Mouse (Mus musculus): ENCODE data around the gene Gnb1l. TPM values are rescaled to one million over a fixed set of nuclear protein-coding genes. Genes with fewer than 3 reads are reported as not detected.

The Gnb1l gene
- polyA plus RNA-seq, 1 experiment from 2014 or later: 12.9 TPM

DNA sequence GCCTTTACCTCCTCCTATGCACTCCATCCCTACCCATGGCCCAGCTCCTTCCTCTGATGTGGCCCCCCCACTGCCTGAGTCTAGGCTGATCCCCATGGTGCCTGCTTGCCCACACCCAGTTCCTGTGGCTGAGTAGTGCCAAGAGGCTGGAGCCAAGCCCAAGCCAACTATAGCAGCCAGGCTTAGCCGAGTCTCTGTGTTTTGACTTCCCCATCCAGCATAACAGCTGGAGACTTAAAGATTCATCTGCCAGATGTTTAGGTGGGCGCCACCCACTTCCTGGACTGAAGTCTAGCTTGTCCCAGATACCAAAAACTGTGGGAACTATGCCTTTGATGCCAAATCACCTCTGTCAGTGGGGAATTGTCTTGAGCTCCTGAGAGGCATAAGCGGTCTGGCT, 34.2 kb upstream of the Gnb1l start:
- Histone ChIP-seq H3K36me3 (peaks cover 6% of the 10 kb centered on the region), H3K9me3 (no peaks in the 10 kb centered on the region), H3K27me3 (0 out of 2 replicates have a peak, but pooled peaks cover 4% of the 10 kb centered on the region), H3K4me2 (replicated peaks) (no peak overlapping the region), H3K27ac (no peak overlapping the region), H3K4me1 (replicated peaks) (peaks cover 21% of the 10 kb centered on the region), H3K4me3 (replicated peaks) (no peak overlapping the region), H3K9ac (replicated peaks) (no peak overlapping the region)
- ATAC-seq: no peak
- WGBS: 87% methylated on average over 3 of the region's 3 CpGs

DNA sequence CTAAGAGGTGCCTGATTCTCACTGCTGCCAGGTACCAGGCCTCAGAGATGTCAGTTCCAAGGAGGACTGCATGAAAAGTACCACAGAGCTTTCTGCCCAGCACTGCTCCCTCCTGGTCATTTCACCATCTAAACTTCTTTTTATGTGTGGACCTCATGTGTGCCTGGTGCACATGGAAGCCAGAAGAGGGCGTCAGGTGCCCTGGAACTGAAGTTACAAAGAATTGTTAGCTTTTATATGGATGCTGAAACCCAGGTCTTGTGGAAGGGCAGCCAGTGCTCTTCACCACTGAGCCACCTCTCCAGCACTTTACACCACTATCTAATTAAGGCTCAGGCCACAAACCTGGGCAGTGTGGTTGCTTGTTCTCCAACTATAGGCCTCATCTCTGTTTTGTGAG, 27.7 kb upstream of the Gnb1l start:
- Histone ChIP-seq H3K4me1 (replicated peaks) (no peaks in the 10 kb centered on the region), H3K4me3 (replicated peaks) (no peak overlapping the region), H3K9me3 (no peaks in the 10 kb centered on the region), H3K9ac (replicated peaks) (no peak overlapping the region), H3K4me2 (replicated peaks) (no peak overlapping the region), H3K27ac (no peak overlapping the region), H3K36me3 (peaks cover 28% of the 10 kb centered on the region), H3K27me3 (no peaks in the 10 kb centered on the region)
- no peak for ATAC-seq
- WGBS: 42% methylated on average over 1 of the region's 1 CpGs

DNA sequence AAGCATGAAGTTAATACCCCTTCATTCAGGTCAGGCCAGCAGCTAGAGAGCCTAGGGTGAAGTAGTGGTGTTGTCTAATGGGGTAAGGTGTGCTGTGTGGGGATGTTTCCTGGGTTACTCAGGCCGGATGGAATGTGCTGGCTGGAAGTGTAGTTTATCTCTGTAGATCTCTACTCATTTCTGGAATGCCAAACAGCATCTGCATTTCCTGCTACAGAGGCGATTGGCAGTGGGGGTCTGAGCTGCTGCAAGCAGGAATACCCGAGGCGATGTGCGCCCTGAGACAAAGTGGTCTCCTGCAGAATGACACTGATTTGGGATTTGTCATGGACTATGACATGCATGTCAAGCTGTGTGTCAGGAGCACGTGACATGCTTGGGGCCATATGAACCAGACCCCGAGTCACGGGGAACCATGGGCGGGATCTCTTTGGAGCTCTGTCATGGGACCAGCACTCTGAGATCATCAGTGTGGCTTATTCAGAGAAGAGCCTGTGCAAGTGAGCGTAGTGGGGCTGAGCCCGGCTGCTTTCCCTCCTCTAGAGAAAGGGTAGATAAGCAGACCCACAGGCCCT, 27.0 kb upstream of the Gnb1l start:
- WGBS: 78% methylated on average over 11 of the region's 11 CpGs
- Histone ChIP-seq H3K4me3 (replicated peaks) (no peak overlapping the region), H3K4me2 (replicated peaks) (no peak overlapping the region), H3K36me3 (peaks cover 33% of the 10 kb centered on the region), H3K27me3 (no peaks in the 10 kb centered on the region), H3K9me3 (no peaks in the 10 kb centered on the region), H3K4me1 (replicated peaks) (no peaks in the 10 kb centered on the region), H3K27ac (no peak overlapping the region), H3K9ac (replicated peaks) (no peak overlapping the region)
- no peak for ATAC-seq

DNA sequence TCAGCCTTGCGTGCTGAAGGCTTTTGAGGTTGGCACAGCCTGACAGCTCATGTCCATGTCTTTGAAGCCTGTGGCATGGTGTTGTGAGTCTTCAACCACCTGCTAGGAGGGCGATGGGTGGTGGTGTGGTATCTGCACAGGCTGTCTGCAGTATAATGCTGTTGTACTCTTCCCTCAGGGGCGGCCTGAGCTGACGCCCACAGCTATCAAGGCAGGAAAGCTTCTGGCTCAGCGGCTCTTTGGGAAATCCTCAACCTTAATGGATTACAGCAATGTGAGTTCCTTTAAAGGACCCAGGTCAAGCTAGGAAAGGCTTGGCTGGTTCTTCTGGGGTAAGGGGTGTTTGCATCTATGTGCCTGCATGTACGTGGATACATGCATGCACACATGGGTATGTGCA, 26.5 kb upstream of the Gnb1l start:
- Histone ChIP-seq H3K4me3 (replicated peaks) (no peak overlapping the region), H3K36me3 (peaks cover 33% of the 10 kb centered on the region), H3K27me3 (no peaks in the 10 kb centered on the region), H3K27ac (no peak overlapping the region), H3K9me3 (no peaks in the 10 kb centered on the region), H3K9ac (replicated peaks) (no peak overlapping the region), H3K4me1 (replicated peaks) (no peaks in the 10 kb centered on the region), H3K4me2 (replicated peaks) (no peak overlapping the region)
- no peak for ATAC-seq
- 77% methylated on average over 6 of the region's 6 CpGs for WGBS

DNA sequence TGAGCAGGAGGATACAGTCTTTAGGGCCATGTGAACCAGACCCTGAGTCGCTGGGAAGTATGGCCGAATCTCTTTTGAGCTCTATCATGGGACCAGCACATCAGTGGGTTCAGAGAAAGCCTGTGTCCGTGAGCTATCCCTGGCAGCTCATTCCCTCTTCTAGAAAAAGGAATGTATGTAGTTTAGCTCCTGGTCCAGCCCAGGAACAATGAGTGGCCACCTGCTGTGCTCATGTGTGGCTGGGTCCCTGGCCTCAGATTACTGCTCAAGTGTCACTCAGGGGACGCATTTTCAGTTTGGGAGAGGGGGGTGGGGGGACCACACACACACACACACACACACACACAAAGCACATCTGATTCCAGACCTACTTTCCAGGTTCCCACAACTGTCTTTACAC, 26.1 kb upstream of the Gnb1l start:
- Histone ChIP-seq H3K9ac (replicated peaks) (no peak overlapping the region), H3K36me3 (peaks cover 34% of the 10 kb centered on the region), H3K4me1 (replicated peaks) (no peaks in the 10 kb centered on the region), H3K4me2 (replicated peaks) (no peak overlapping the region), H3K27me3 (no peaks in the 10 kb centered on the region), H3K4me3 (replicated peaks) (no peak overlapping the region), H3K9me3 (no peaks in the 10 kb centered on the region), H3K27ac (no peak overlapping the region)
- WGBS: 60% methylated on average over 4 of the region's 4 CpGs
- ATAC-seq: no peak

DNA sequence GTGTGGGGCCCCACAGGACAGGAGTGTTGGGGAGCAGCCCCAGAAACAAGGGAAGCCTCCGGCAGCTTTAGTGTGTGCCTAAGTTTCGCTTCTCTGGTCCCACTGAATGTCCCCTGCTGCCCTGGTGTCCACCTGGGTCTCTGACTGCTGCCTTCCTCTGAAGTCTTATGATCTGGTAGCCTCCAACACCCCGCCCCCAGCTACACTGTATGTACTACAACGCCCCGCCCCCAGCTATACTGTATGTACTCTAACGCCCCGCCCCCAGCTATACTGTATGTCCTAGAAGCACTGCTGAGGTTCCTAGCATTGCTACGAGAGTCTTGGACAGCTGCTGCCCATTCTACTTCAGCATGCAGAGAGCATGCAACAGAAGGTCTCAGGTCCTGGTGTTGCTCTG, 25.5 kb upstream of the Gnb1l start:
- WGBS: 96% methylated on average over 8 of the region's 8 CpGs
- Histone ChIP-seq H3K4me3 (replicated peaks) (no peak overlapping the region), H3K27ac (no peak overlapping the region), H3K27me3 (no peaks in the 10 kb centered on the region), H3K4me2 (replicated peaks) (no peak overlapping the region), H3K36me3 (peaks cover 39% of the 10 kb centered on the region), H3K9me3 (no peaks in the 10 kb centered on the region), H3K4me1 (replicated peaks) (no peaks in the 10 kb centered on the region), H3K9ac (replicated peaks) (no peak overlapping the region)
- ATAC-seq: no peak

DNA sequence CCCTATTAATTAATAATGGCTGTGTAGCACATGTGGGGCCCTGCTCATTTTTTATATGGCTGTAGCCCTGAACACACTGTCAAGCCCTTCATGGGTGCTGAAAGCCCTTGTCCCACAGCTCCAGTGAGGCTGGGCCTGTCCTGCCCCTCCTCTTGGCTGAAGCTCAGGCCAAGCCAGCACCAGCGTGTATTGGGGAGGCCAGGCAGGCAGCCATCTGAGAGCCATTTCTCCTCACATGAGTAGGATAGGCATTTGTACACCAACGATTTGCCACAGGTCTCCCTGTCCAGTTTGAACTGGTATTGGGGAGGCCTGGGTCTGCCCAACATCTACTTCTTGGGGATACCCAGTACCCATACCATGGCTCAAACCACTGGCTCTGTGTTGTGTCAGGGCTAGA, 24.5 kb upstream of the Gnb1l start:
- H3K9me3 ChIP-seq: no peaks in the 10 kb centered on the region
- ATAC-seq: no peak
- no peak overlapping the region for H3K27ac ChIP-seq
- H3K4me3 ChIP-seq (replicated peaks): no peak overlapping the region
- H3K4me2 ChIP-seq (replicated peaks): no peak overlapping the region
- H3K4me1 ChIP-seq (replicated peaks): no peaks in the 10 kb centered on the region
- peaks cover 38% of the 10 kb centered on the region for H3K36me3 ChIP-seq
- 91% methylated on average over 2 of the region's 2 CpGs for WGBS
- no peak overlapping the region for H3K9ac ChIP-seq (replicated peaks)
- no peaks in the 10 kb centered on the region for H3K27me3 ChIP-seq

DNA sequence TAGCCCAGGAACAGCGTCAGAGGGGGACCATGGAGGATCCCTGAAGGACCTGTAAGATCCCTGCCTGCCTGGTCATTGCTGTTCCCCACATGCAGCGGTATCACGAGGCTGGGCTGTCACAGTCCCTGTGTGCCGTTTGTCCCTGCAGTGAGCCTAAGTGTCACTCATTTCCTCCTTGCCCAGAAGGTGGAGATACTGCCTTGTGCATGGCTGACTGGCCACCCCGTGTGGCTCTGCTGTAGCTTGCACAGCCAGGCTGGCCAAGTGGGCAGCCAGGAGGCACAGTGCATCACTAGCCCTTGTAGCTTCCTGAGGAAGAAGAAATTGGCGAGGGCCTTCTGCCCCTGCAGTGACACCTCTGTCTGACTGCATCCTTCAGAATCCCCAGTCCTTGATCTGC, 20.5 kb upstream of the Gnb1l start:
- WGBS: 69% methylated on average over 6 of the region's 6 CpGs

DNA sequence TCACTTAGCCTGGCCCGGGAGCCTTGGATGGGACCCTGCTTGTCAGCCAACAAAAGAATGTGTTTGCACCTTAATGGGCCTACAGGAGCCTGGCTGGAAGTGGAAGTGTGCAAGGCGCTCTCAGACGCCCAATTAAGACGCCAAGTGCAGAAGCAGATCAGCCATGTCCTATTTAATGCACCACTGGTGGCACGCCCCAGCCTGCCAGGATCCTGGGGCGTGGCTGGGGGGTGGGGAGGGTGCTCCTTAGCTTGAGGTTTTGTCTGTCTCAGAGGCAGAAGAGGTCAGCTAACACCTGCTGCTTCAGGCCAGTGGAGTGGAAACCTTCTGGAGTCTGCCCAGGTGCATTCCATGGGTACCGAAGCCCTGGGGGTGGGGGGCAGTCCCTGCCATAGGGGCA, 18.8 kb upstream of the Gnb1l start:
- Histone ChIP-seq H3K9ac (replicated peaks) (no peak overlapping the region), H3K27ac (no peak overlapping the region), H3K4me3 (replicated peaks) (no peak overlapping the region), H3K27me3 (no peaks in the 10 kb centered on the region), H3K9me3 (no peaks in the 10 kb centered on the region), H3K4me1 (replicated peaks) (peaks cover 12% of the 10 kb centered on the region), H3K4me2 (replicated peaks) (no peak overlapping the region), H3K36me3 (peaks cover 18% of the 10 kb centered on the region)
- no peak for ATAC-seq
- WGBS: 24% methylated on average over 7 of the region's 7 CpGs

More for the DNA sequence above, 20.5 kb upstream of the Gnb1l start:
- H3K9me3 ChIP-seq: no peaks in the 10 kb centered on the region
- H3K27me3 ChIP-seq: no peaks in the 10 kb centered on the region
- no peak overlapping the region for H3K4me2 ChIP-seq (replicated peaks)
- no peak overlapping the region for H3K9ac ChIP-seq (replicated peaks)
- no peak overlapping the region for H3K4me3 ChIP-seq (replicated peaks)
- no peak overlapping the region for H3K27ac ChIP-seq
- no peak for ATAC-seq
- no peaks in the 10 kb centered on the region; the same call in 1 of the 2 replicates for H3K4me1 ChIP-seq (replicated peaks)
- peaks cover 20% of the 10 kb centered on the region for H3K36me3 ChIP-seq

DNA sequence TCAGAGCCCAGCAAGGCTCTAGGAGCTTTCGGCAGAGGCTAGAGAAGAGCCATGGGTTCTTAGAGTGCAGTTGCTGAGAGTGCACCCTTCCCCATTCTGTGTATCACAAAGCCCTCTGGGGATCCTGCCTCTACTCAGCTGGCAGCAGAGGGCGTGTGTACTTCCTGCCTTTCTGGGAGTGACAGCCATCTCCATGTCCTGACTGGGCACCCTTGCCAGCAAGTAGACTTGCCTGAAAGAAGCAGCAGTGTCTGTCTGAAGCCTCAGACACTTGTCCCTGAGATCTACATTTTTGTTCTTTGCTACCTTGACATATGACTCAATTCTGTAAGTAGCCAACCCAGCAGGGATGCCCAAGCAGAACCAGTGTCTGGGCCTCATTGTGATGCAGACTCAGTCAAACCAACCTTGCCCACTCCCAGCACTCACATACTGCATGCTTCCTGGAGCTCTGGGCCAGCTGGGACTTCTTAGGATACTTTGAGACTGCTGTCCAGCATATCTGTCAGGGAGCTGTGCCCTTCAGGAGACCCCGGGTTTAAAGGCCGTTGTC, 17.5 kb upstream of the Gnb1l start:
- Histone ChIP-seq H3K27me3 (no peaks in the 10 kb centered on the region), H3K9me3 (no peaks in the 10 kb centered on the region), H3K4me1 (replicated peaks) (peaks cover 17% of the 10 kb centered on the region), H3K36me3 (peaks cover 12% of the 10 kb centered on the region), H3K4me2 (replicated peaks) (no peak overlapping the region), H3K27ac (no peak overlapping the region), H3K4me3 (replicated peaks) (no peak overlapping the region), H3K9ac (replicated peaks) (no peak overlapping the region)
- no peak for ATAC-seq
- 61% methylated on average over 4 of the region's 4 CpGs for WGBS

DNA sequence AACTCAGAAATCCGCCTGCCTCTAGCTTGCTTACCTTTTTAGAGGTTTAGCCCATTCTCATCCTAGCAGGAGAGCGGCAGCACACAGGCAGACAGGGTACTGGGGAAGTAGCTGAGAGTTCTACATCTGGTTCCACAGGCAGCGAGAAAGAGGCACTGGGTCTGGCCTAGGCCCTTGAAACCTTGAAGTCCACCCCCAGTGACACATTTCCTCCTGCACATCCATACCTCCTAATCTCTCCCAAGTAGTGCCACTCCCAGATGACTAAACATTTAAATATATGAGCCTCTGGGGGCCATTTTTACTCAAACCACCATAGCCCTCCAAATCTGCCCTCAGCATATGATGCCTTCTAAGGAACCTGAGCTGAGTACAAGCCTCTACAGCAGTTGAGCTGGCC, 16.1 kb upstream of the Gnb1l start:
- no peak overlapping the region for H3K4me3 ChIP-seq (replicated peaks)
- 88% methylated on average over 3 of the region's 3 CpGs for WGBS
- H3K27ac ChIP-seq: no peak overlapping the region
- H3K9ac ChIP-seq (replicated peaks): no peak overlapping the region
- no peak overlapping the region for H3K4me2 ChIP-seq (replicated peaks)
- peaks cover 7% of the 10 kb centered on the region; the same call in 1 of the 2 replicates for H3K36me3 ChIP-seq
- no peaks in the 10 kb centered on the region for H3K9me3 ChIP-seq
- H3K27me3 ChIP-seq: no peaks in the 10 kb centered on the region
- no peak for ATAC-seq
- peaks cover 17% of the 10 kb centered on the region for H3K4me1 ChIP-seq (replicated peaks)

DNA sequence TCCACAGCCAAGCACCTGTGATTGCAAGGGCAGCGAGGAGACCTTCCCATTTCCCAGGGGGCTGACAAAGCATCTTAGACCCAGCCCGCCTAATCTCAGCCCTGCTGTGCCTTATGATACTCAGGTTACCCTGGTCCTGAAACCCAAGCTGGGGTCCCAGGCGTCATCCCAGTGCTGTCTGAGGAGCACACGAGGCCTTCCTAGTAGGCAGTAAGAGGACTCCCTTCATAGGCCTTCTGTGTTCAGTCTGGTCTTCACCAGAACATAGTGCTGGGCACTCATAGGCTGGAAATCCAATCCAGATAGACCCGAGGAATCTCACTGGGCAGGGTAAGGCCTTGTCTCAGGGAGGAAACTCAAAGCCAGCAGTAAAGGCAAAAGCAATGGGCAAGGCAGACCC, 14.7 kb upstream of the Gnb1l start:
- Histone ChIP-seq H3K4me3 (replicated peaks) (no peak overlapping the region), H3K4me2 (replicated peaks) (no peak overlapping the region), H3K9me3 (no peaks in the 10 kb centered on the region), H3K36me3 (no peaks in the 10 kb centered on the region), H3K4me1 (replicated peaks) (peaks cover 17% of the 10 kb centered on the region), H3K9ac (replicated peaks) (no peak overlapping the region), H3K27me3 (no peaks in the 10 kb centered on the region), H3K27ac (no peak overlapping the region)
- ATAC-seq: no peak
- WGBS: 59% methylated on average over 5 of the region's 5 CpGs

DNA sequence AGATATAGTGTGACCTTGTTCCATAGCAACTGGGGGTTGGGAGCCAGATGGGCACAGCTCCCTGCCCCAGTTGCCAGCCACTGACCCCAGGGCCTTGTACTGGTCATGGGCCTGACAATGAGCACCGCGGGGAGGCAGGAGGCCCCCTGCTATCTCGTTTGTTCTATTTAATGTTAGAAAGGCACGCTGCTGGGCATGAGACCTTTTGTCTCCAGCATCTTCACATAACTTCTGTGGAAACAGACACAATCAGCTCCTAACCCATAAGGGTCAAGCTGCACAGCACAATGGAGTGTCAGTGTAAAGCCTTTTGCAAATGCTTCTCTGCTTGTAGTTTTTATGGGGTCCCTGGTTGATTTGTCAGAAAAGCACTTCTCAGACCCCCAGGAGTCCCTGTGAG, 14.1 kb upstream of the Gnb1l start:
- Histone ChIP-seq H3K4me2 (replicated peaks) (no peak overlapping the region), H3K36me3 (no peaks in the 10 kb centered on the region), H3K9ac (replicated peaks) (no peak overlapping the region), H3K27me3 (no peaks in the 10 kb centered on the region), H3K4me1 (replicated peaks) (peaks cover 17% of the 10 kb centered on the region), H3K9me3 (no peaks in the 10 kb centered on the region), H3K27ac (peak overlapping the region; percentile 7; the same call in 1 of the 2 replicates), H3K4me3 (replicated peaks) (no peak overlapping the region)
- WGBS: 9% methylated on average over 4 of the region's 4 CpGs
- 0 out of 2 replicates have a peak, but pooled peaks have one; percentile 6 for ATAC-seq

All from midbrain, embryonic 13.5 days (tissue).